Mouse (Mus musculus): ENCODE measurements around the gene Olfr642. TPM values are rescaled to one million over a fixed set of nuclear protein-coding genes. Genes with fewer than 3 reads are reported as not detected.

Gene Olfr642
- polyA plus RNA-seq (2015; fragmentation: Nextera tagmentation; extraction: Ambion mirVana) = not detected in 2 replicates

DNA sequence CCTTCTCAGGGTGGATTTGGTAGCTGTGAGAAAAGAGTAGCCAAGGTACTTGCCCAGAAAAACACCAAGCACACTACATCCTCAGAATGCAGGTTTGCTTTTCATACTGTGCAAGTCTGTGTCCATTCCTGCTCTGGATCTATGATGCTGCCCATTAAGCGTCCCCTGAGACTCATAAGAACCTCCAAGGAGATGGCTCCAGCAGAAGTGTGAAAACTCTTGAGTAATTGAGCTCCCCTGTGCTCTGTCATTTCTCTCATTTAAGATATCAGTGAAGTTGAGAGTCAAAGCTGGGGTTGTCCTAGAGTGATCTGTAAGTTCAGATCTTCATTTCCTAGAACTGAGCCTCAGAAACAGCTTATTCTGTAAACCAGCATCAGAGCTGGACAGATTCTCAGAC is at the start of gene Olfr642:
Gene Olfr642 (minus strand): TSS at position 101 of the 400 bp plus-strand sequence.
- H3K9me3 ChIP-seq (ENCODE audit: control insufficient read depth, low read length) = no peaks in the 10 kb centered on the region
- no peak within 1 kb of the TSS for H3K27ac ChIP-seq (ENCODE audit: low read depth, low read length)
- no peaks in the 10 kb centered on the region for H3K4me1 ChIP-seq (ENCODE audit: control insufficient read depth, insufficient read depth, low read depth, low read length)
- no peak for ATAC-seq
- H3K4me2 ChIP-seq (ENCODE audit: low read length) = no peak within 1 kb of the TSS
- H3K4me3 ChIP-seq (ENCODE audit: low read length) = no peak within 1 kb of the TSS
- no peak within 1 kb of the TSS for H3K9ac ChIP-seq (ENCODE audit: low read depth, low read length)
- H3K36me3 ChIP-seq (ENCODE audit: control insufficient read depth, insufficient read depth, low read length) = no peaks in the 10 kb centered on the region
- WGBS = 84% methylated on average over 1 of the region's 1 CpGs
- no peaks in the 10 kb centered on the region for H3K27me3 ChIP-seq (replicated peaks; ENCODE audit: control insufficient read depth, insufficient read depth, low read length)

GRCm38 (mm10) chr7:104085365-104085764 is 32.9 kb upstream of the Olfr642 start, which contains the start of gene Olfr645:
TSS of gene Olfr645 (minus strand) at chr7:104085465.
- 86% methylated on average over 1 of the region's 1 CpGs for WGBS

GRCm38 (mm10) chr7:104071769-104072168 is 19.3 kb upstream of the Olfr642 start, which contains the start of gene Olfr644:
TSS of gene Olfr644 (minus strand) at chr7:104071869.
- H3K27ac ChIP-seq (ENCODE audit: low read depth, low read length) = no peak within 1 kb of the TSS
- no peak within 1 kb of the TSS for H3K4me2 ChIP-seq (ENCODE audit: low read length)
- H3K9ac ChIP-seq (ENCODE audit: low read depth, low read length) = no peak within 1 kb of the TSS
- no peak within 1 kb of the TSS for H3K4me3 ChIP-seq (ENCODE audit: low read length)
- peaks cover 3% of the 10 kb centered on the region; the same call in 1 of the 2 replicates for H3K9me3 ChIP-seq (ENCODE audit: control insufficient read depth, low read length)
- ATAC-seq = no peak
- H3K27me3 ChIP-seq (replicated peaks; ENCODE audit: control insufficient read depth, insufficient read depth, low read length) = no peaks in the 10 kb centered on the region
- 73% methylated on average over 2 of the region's 2 CpGs for WGBS
- H3K4me1 ChIP-seq (ENCODE audit: control insufficient read depth, insufficient read depth, low read depth, low read length) = no peaks in the 10 kb centered on the region
- H3K36me3 ChIP-seq (ENCODE audit: control insufficient read depth, insufficient read depth, low read length) = no peaks in the 10 kb centered on the region

More at GRCm38 (mm10) chr7:104085365-104085764, 32.9 kb upstream of the Olfr642 start, which contains the start of gene Olfr645:
- Histone ChIP-seq H3K4me1 (ENCODE audit: control insufficient read depth, insufficient read depth, low read depth, low read length) (no peaks in the 10 kb centered on the region), H3K9ac (ENCODE audit: low read depth, low read length) (no peak within 1 kb of the TSS), H3K9me3 (ENCODE audit: control insufficient read depth, low read length) (no peaks in the 10 kb centered on the region), H3K27ac (ENCODE audit: low read depth, low read length) (no peak within 1 kb of the TSS), H3K4me2 (ENCODE audit: low read length) (no peak within 1 kb of the TSS), H3K4me3 (ENCODE audit: low read length) (no peak within 1 kb of the TSS), H3K36me3 (ENCODE audit: control insufficient read depth, insufficient read depth, low read length) (no peaks in the 10 kb centered on the region), H3K27me3 (replicated peaks; ENCODE audit: control insufficient read depth, insufficient read depth, low read length) (no peaks in the 10 kb centered on the region)
- no peak for ATAC-seq

GRCm38 (mm10) chr7:104061345-104061744 is 8.9 kb upstream of the Olfr642 start, which contains the start of gene 4930516K23Rik:
TSS of gene 4930516K23Rik (minus strand) at chr7:104061445.
- Histone ChIP-seq H3K27ac (ENCODE audit: low read depth, low read length) (no peak within 1 kb of the TSS), H3K9ac (ENCODE audit: low read depth, low read length) (no peak within 1 kb of the TSS), H3K36me3 (ENCODE audit: control insufficient read depth, insufficient read depth, low read length) (no peaks in the 10 kb centered on the region), H3K4me1 (ENCODE audit: control insufficient read depth, insufficient read depth, low read depth, low read length) (no peaks in the 10 kb centered on the region), H3K4me2 (ENCODE audit: low read length) (no peak within 1 kb of the TSS), H3K9me3 (ENCODE audit: control insufficient read depth, low read length) (no peaks in the 10 kb centered on the region), H3K4me3 (ENCODE audit: low read length) (no peak within 1 kb of the TSS), H3K27me3 (replicated peaks; ENCODE audit: control insufficient read depth, insufficient read depth, low read length) (no peaks in the 10 kb centered on the region)
- 56% methylated on average over 2 of the region's 2 CpGs for WGBS
- no peak for ATAC-seq

DNA sequence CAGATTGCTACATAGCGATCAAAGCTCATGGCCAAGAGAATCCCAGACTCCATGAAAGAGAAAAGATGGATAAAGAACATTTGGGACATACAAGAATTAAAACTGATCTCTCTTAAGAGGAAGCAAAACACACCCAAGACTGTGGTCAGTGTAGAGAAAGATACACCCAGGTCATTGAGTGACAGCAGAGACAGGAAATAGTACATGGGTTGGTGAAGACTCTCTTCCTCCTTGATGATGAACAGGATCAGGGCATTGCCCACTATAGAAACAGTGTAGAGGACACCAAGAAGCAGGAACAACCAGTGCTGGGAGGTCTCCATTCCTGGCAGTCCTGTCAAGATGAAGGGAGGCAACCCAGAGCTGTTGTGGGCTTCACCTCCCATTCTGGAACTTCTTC is 6.7 kb upstream of the Olfr642 start:
- H3K9ac ChIP-seq (ENCODE audit: low read depth, low read length) = no peak overlapping the region
- no peak overlapping the region for H3K27ac ChIP-seq (ENCODE audit: low read depth, low read length)
- no peak overlapping the region for H3K4me2 ChIP-seq (ENCODE audit: low read length)
- no peaks in the 10 kb centered on the region for H3K9me3 ChIP-seq (ENCODE audit: control insufficient read depth, low read length)
- ATAC-seq = no peak
- H3K4me3 ChIP-seq (ENCODE audit: low read length) = no peak overlapping the region
- H3K27me3 ChIP-seq (replicated peaks; ENCODE audit: control insufficient read depth, insufficient read depth, low read length) = no peaks in the 10 kb centered on the region
- H3K4me1 ChIP-seq (ENCODE audit: control insufficient read depth, insufficient read depth, low read depth, low read length) = no peaks in the 10 kb centered on the region
- WGBS = 82% methylated on average over 1 of the region's 1 CpGs
- no peaks in the 10 kb centered on the region for H3K36me3 ChIP-seq (ENCODE audit: control insufficient read depth, insufficient read depth, low read length)

- WGBS = 93% methylated on average over 4 of the region's 4 CpGs
- H3K4me1 ChIP-seq (ENCODE audit: control insufficient read depth, insufficient read depth, low read depth, low read length) = no peaks in the 10 kb centered on the region
- no peak for ATAC-seq
These were observed 1.7 kb downstream of the Olfr642 start for GRCm38 (mm10) chr7:104050745-104051144.

DNA sequence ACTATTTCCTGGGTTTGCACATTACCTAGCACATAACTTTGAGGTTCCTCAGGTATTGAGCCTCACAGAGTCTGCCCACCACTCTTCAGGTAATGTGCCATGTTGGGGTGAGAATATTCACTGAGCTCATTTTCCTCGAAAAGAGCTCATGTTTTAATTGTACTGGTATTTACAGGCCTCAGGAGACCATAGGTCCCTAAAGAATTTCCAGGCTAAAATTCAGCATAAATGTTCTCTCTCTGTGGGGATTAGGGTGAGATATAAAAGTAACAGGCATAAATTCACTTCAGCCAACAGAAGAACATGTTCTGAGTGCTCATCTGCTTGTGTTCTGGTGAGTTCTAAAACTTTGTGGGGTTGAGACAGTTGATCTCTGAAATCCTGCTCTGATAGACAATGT is 17.3 kb downstream of the Olfr642 start, which contains the start of gene Olfr641:
Gene Olfr641 (plus strand): TSS at position 301 of the 400 bp plus-strand sequence.
- Histone ChIP-seq H3K27me3 (replicated peaks; ENCODE audit: control insufficient read depth, insufficient read depth, low read length) (no peaks in the 10 kb centered on the region), H3K4me3 (ENCODE audit: low read length) (no peak within 1 kb of the TSS), H3K4me1 (ENCODE audit: control insufficient read depth, insufficient read depth, low read depth, low read length) (no peaks in the 10 kb centered on the region), H3K36me3 (ENCODE audit: control insufficient read depth, insufficient read depth, low read length) (no peaks in the 10 kb centered on the region), H3K9ac (ENCODE audit: low read depth, low read length) (no peak within 1 kb of the TSS), H3K9me3 (ENCODE audit: control insufficient read depth, low read length) (no peaks in the 10 kb centered on the region), H3K27ac (ENCODE audit: low read depth, low read length) (no peak within 1 kb of the TSS), H3K4me2 (ENCODE audit: low read length) (no peak within 1 kb of the TSS)
- ATAC-seq = no peak
- 86% methylated on average over 1 of the region's 1 CpGs for WGBS

More at GRCm38 (mm10) chr7:104050745-104051144, 1.7 kb downstream of the Olfr642 start:
- H3K36me3 ChIP-seq (ENCODE audit: control insufficient read depth, insufficient read depth, low read length) = no peaks in the 10 kb centered on the region
- H3K4me2 ChIP-seq (ENCODE audit: low read length) = no peak overlapping the region
- H3K27me3 ChIP-seq (replicated peaks; ENCODE audit: control insufficient read depth, insufficient read depth, low read length) = no peaks in the 10 kb centered on the region
- H3K9me3 ChIP-seq (ENCODE audit: control insufficient read depth, low read length) = no peaks in the 10 kb centered on the region
- H3K4me3 ChIP-seq (ENCODE audit: low read length) = no peak overlapping the region
- no peak overlapping the region for H3K27ac ChIP-seq (ENCODE audit: low read depth, low read length)
- no peak overlapping the region for H3K9ac ChIP-seq (ENCODE audit: low read depth, low read length)

- no peak overlapping the region for H3K9ac ChIP-seq (ENCODE audit: low read depth, low read length)
- no peaks in the 10 kb centered on the region for H3K4me1 ChIP-seq (ENCODE audit: control insufficient read depth, insufficient read depth, low read depth, low read length)
- no peak overlapping the region for H3K4me3 ChIP-seq (ENCODE audit: low read length)
- no peak for ATAC-seq
- 87% methylated on average over 3 of the region's 3 CpGs for WGBS
- no peaks in the 10 kb centered on the region for H3K27me3 ChIP-seq (replicated peaks; ENCODE audit: control insufficient read depth, insufficient read depth, low read length)
- H3K36me3 ChIP-seq (ENCODE audit: control insufficient read depth, insufficient read depth, low read length) = no peaks in the 10 kb centered on the region
- no peaks in the 10 kb centered on the region for H3K9me3 ChIP-seq (ENCODE audit: control insufficient read depth, low read length)
- H3K27ac ChIP-seq (ENCODE audit: low read depth, low read length) = no peak overlapping the region
- H3K4me2 ChIP-seq (ENCODE audit: low read length) = no peak overlapping the region
These were observed 25.5 kb downstream of the Olfr642 start for GRCm38 (mm10) chr7:104026978-104027377.

DNA sequence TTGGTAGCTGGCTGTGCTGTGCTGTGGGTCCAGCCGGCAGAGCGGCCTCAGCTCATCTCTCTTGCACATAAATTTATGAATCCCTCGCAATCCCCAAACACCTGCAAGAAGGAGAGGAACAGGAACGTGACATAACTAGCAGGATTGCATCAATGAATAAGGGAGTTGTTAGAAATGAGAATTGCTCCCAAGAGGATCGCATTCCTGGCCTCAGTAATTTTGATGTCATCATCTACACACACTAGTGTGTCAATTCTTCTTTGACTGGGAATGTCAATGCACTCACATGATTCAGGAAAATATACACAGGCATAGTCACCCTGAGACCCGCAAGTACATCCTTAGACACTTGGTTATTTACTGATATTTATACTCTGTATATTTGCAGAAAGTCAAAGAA is 27.0 kb downstream of the Olfr642 start, which contains the start of gene Olfr640:
Gene Olfr640 (minus strand): TSS at position 101 of the 400 bp plus-strand sequence.
- 76% methylated on average over 6 of the region's 6 CpGs for WGBS
- Histone ChIP-seq H3K27me3 (replicated peaks; ENCODE audit: control insufficient read depth, insufficient read depth, low read length) (no peaks in the 10 kb centered on the region), H3K4me2 (ENCODE audit: low read length) (no peak within 1 kb of the TSS), H3K9me3 (ENCODE audit: control insufficient read depth, low read length) (no peaks in the 10 kb centered on the region), H3K36me3 (ENCODE audit: control insufficient read depth, insufficient read depth, low read length) (no peaks in the 10 kb centered on the region), H3K9ac (ENCODE audit: low read depth, low read length) (no peak within 1 kb of the TSS), H3K27ac (ENCODE audit: low read depth, low read length) (no peak within 1 kb of the TSS), H3K4me3 (ENCODE audit: low read length) (no peak within 1 kb of the TSS), H3K4me1 (ENCODE audit: control insufficient read depth, insufficient read depth, low read depth, low read length) (no peaks in the 10 kb centered on the region)
- ATAC-seq = no peak
